Mouse (Mus musculus) midbrain, embryonic 14.5 days (tissue): ENCODE measurements at regions not wholly inside any gene's neighbourhood (a gene's known extent, or its start where the extent isn't known, plus 50 kb on each side); places are given as distances from the start of the nearest gene placed in this dataset.

Experiments
- ATAC-seq: fragments of 200-750 bp; cut with Nextera tagmentation; 2 replicates; pipeline ENCODE4 v1.8.0; 2017; ENCODE audit warnings: moderate number of reproducible peaks, moderate library complexity; ENCODE audit not compliant: low FRiP score, low TSS enrichment
- DNase-seq: peaks from one replicate; pipeline ENCODE4 v3.0.0-alpha.2; 2015
- H3K27ac ChIP-seq: fragments of 300-500 bp; sonication (generic); replicated peaks from 2 replicates; pipeline ENCODE4 v1.5.1; 2014; ENCODE audit warnings: mild to moderate bottlenecking, low read depth, low read length, moderate library complexity
- H3K27me3 ChIP-seq: fragments of 300-500 bp; sonication (generic); 2 replicates; pipeline ENCODE4 v1.6.1; 2014; ENCODE audit warnings: low read length, control low read depth, mixed read lengths; ENCODE audit not compliant: control insufficient read depth, insufficient read depth
- H3K36me3 ChIP-seq: fragments of 300-500 bp; sonication (generic); 2 replicates; pipeline ENCODE4 v1.6.1; 2014; ENCODE audit warnings: low read length, control low read depth; ENCODE audit not compliant: control insufficient read depth, insufficient read depth
- H3K4me1 ChIP-seq: fragments of 300-500 bp; sonication (generic); 2 replicates; pipeline ENCODE4 v1.6.1; 2014; ENCODE audit warnings: mild to moderate bottlenecking, antibody characterized with exemption, low read length, control low read depth; ENCODE audit not compliant: control insufficient read depth, insufficient read depth
- H3K4me2 ChIP-seq: fragments of 300-500 bp; sonication (generic); 2 replicates; pipeline ENCODE4 v1.6.1; 2014; ENCODE audit warnings: mild to moderate bottlenecking, low read length, moderate library complexity
- H3K4me3 ChIP-seq: fragments of 300-500 bp; sonication (generic); replicated peaks from 2 replicates; pipeline ENCODE4 v1.5.1; 2014; ENCODE audit warnings: low read depth, low read length
- H3K9ac ChIP-seq: fragments of 300-500 bp; sonication (generic); replicated peaks from 2 replicates; pipeline ENCODE4 v1.6.1; 2014; ENCODE audit warnings: mild to moderate bottlenecking, low read length, moderate library complexity
- H3K9me3 ChIP-seq: fragments of 300-500 bp; sonication (generic); 2 replicates; pipeline ENCODE4 v1.6.1; 2016; ENCODE audit warnings: low read length, control low read depth, mixed read lengths; ENCODE audit not compliant: control insufficient read depth
- whole genome bisulfite sequencing: fragments of 180-500 bp; shearing (Covaris S2); extraction: QIAGEN DNeasy Blood & Tissue Kit; methylation state at CpG from one replicate; pipeline ENCODE4 v1.1.7; 2014; 5-methylcytosine and 5-hydroxymethylcytosine counted together

- no peaks in the 10 kb centered on the region; the same call in 1 of the 2 replicates for H3K27me3 ChIP-seq
- H3K36me3 ChIP-seq, result no peaks in the 10 kb centered on the region
- H3K4me1 ChIP-seq, result peaks cover 5% of the 10 kb centered on the region; the same call in 1 of the 2 replicates
- no peak overlapping the region for H3K4me2 ChIP-seq
- no peak overlapping the region for H3K9ac ChIP-seq
- H3K9me3 ChIP-seq, result no peaks in the 10 kb centered on the region
- whole genome bisulfite sequencing, result 47% methylated on average over 19 of the region's 19 CpGs
- DNase-seq (no peak), ATAC-seq (no peak)
- H3K4me3 ChIP-seq, result no peak overlapping the region
- H3K27ac ChIP-seq, result no peak overlapping the region
These were observed 124.3 kb upstream of the Msx2 start for GRCm38 (mm10) chr13:53596871-53597800.

- DNase-seq (peak; percentile 43), ATAC-seq (no peak)
- Histone ChIP-seq H3K4me1 (no peaks in the 10 kb centered on the region), H3K4me3 (no peak overlapping the region), H3K4me2 (no peak overlapping the region), H3K27ac (no peak overlapping the region), H3K27me3 (no peaks in the 10 kb centered on the region; the same call in 1 of the 2 replicates), H3K36me3 (no peaks in the 10 kb centered on the region), H3K9me3 (no peaks in the 10 kb centered on the region), H3K9ac (no peak overlapping the region)
- 18% methylated on average over 5 of the region's 5 CpGs for WGBS
These were observed 119.9 kb upstream of the Msx2 start for GRCm38 (mm10) chr13:53592755-53593154.

GRCm38 (mm10) chr13:53586771-53587170 is 113.9 kb upstream of the Msx2 start:
- Histone ChIP-seq H3K4me3 (no peak overlapping the region), H3K9ac (no peak overlapping the region), H3K27ac (no peak overlapping the region), H3K4me1 (no peaks in the 10 kb centered on the region), H3K9me3 (no peaks in the 10 kb centered on the region), H3K27me3 (no peaks in the 10 kb centered on the region; the same call in 1 of the 2 replicates), H3K4me2 (no peak overlapping the region), H3K36me3 (no peaks in the 10 kb centered on the region)
- ATAC-seq (no peak), DNase-seq (no peak)
- WGBS, result 72% methylated on average over 4 of the region's 4 CpGs

- Histone ChIP-seq H3K36me3 (no peaks in the 10 kb centered on the region), H3K4me1 (no peaks in the 10 kb centered on the region), H3K9ac (no peak overlapping the region), H3K27ac (no peak overlapping the region), H3K4me3 (no peak overlapping the region), H3K4me2 (no peak overlapping the region), H3K27me3 (no peaks in the 10 kb centered on the region; the same call in 1 of the 2 replicates), H3K9me3 (peaks cover 4% of the 10 kb centered on the region; the same call in 1 of the 2 replicates)
- no peak for ATAC-seq
- 90% methylated on average over 9 of the region's 9 CpGs for WGBS
- DNase-seq, result no peak
These were observed 111.7 kb upstream of the Msx2 start for GRCm38 (mm10) chr13:53584504-53585130.

GRCm38 (mm10) chr13:53553876-53554577 is 81.2 kb upstream of the Msx2 start:
- Histone ChIP-seq H3K27me3 (peaks cover 66% of the 10 kb centered on the region), H3K4me2 (peak overlapping the region; percentile 29), H3K4me1 (peaks cover 17% of the 10 kb centered on the region), H3K27ac (no peak overlapping the region), H3K9me3 (no peaks in the 10 kb centered on the region), H3K36me3 (no peaks in the 10 kb centered on the region), H3K9ac (peak overlapping the region; percentile 14; the same call in 1 of the 2 replicates), H3K4me3 (no peak overlapping the region)
- DNase-seq, result peak; percentile 80
- 3% methylated on average over 18 of the region's 18 CpGs for WGBS
- peak; percentile 60; the same call in 1 of the 2 replicates for ATAC-seq

GRCm38 (mm10) chr13:53553192-53553875 is 80.5 kb upstream of the Msx2 start:
- H3K27me3 ChIP-seq, result peaks cover 64% of the 10 kb centered on the region
- no peak for ATAC-seq
- WGBS, result 49% methylated on average over 13 of the region's 13 CpGs

GRCm38 (mm10) chr13:53548396-53548795 is 75.5 kb upstream of the Msx2 start:
- Histone ChIP-seq H3K9ac (no peak overlapping the region), H3K4me2 (no peak overlapping the region), H3K27ac (no peak overlapping the region), H3K4me1 (peaks cover 3% of the 10 kb centered on the region; the same call in 1 of the 2 replicates), H3K36me3 (no peaks in the 10 kb centered on the region), H3K27me3 (peaks cover 45% of the 10 kb centered on the region), H3K9me3 (no peaks in the 10 kb centered on the region), H3K4me3 (no peak overlapping the region)
- 54% methylated on average over 11 of the region's 11 CpGs for WGBS
- ATAC-seq (no peak), DNase-seq (no peak)

More at GRCm38 (mm10) chr13:53553192-53553875, 80.5 kb upstream of the Msx2 start:
- Histone ChIP-seq H3K27ac (no peak overlapping the region), H3K4me3 (no peak overlapping the region), H3K36me3 (no peaks in the 10 kb centered on the region), H3K9me3 (no peaks in the 10 kb centered on the region), H3K4me2 (no peak overlapping the region), H3K9ac (no peak overlapping the region; the same call in 1 of the 2 replicates), H3K4me1 (peaks cover 17% of the 10 kb centered on the region)
- peak; percentile 23 for DNase-seq

- DNase-seq, result no peak
- no peak for ATAC-seq
- H3K4me3 ChIP-seq, result no peak overlapping the region
- H3K27me3 ChIP-seq, result peaks cover 13% of the 10 kb centered on the region
- H3K9ac ChIP-seq, result no peak overlapping the region
- no peak overlapping the region for H3K4me2 ChIP-seq
- no peaks in the 10 kb centered on the region for H3K4me1 ChIP-seq
- no peaks in the 10 kb centered on the region for H3K9me3 ChIP-seq
- no peak overlapping the region for H3K27ac ChIP-seq
- H3K36me3 ChIP-seq, result no peaks in the 10 kb centered on the region
- 86% methylated on average over 5 of the region's 5 CpGs for WGBS
These were observed 70.4 kb upstream of the Msx2 start for GRCm38 (mm10) chr13:53543291-53543690.
